Mouse (Mus musculus) adrenal gland, postnatal 4 days (tissue): ENCODE results near the gene Numb. TPM values are rescaled to one million over a fixed set of nuclear protein-coding genes. Genes with fewer than 3 reads are reported as not detected.
"Not testable (repeated sequence)": the region's sequence is repeated elsewhere in the genome, so short reads cannot be mapped to it uniquely, and the experiment has no call there.

Experiments used
- DNase-seq, 2 experiments: peaks; one replicate each; pipeline ENCODE4 v3.0.0; 2021 to 2022; ENCODE audit warnings: low spot score in 2 of 2, mixed read lengths in 2 of 2
- long read RNA-seq, 2 experiments: library from polyadenylated mRNA; stranded (forward); transcript quantifications; one replicate each; pipeline ENCODE4 v2.0.0; 2021
- total RNA-seq, 2 experiments: library from RNA; stranded (reverse); gene quantifications; 2 replicates each; pipeline ENCODE4 v1.2.3; 2021

The Numb gene
- total RNA-seq, result 10 to 100 TPM; 46.9 to 48.3 TPM
- long read RNA-seq, experiment 1, transcript Numb-204 (11 exons, 3,549 nt), result major isoform, 9 of 18 reads
- long read RNA-seq, experiment 1, partial matches to known transcripts, result 0 of 18 reads
- long read RNA-seq, experiment 1, other reads (novel, unspliced or antisense), result 9 of 18 reads
- long read RNA-seq, experiment 2, transcript Numb-204 (11 exons, 3,549 nt), result major isoform, 9 of 39 reads
- long read RNA-seq, experiment 2, partial matches to known transcripts, result 20 of 39 reads
- long read RNA-seq, experiment 2, other reads (novel, unspliced or antisense), result 10 of 39 reads

DNA sequence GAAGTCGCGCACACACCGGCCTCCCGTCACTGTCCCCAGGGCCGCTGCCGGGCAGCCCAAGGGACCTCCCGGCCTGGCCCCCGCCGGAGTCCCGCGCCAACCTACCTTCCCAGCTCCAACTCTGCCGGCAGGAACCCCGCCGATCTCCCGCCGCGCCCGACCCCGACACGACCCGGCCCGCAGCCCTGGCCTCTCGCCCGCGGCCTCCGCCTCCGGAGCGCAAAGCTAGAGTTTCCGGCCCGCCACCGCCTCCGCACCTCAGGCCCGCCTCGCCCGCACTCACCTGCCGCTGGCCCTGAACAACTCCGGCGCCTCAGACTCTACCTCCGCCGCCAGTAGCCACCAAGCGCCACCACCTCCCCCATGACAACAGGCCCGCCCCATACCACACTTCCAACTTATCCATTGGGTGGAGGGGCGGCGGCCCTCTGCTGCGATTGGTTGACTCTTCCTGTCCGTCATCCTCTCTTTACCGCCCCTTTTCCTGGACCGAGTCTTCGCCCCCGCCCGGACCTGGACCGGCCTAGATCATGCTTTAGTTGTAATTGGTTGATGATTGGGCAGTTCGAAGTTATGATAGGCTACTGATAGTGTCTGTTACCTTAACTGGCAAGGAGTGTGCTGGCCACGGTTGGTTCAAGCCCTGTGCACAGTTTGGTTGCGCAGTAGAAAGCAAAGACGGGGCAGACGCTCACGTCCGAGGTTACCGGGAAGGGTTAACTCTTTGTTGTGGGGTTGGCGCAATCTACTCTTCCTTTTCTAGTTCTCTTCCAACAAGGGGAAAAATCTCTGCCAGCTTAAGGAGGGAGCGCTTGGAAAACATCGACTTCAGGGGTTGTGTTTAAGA lies at the start of gene Numb:
Gene Numb, minus strand, starts transcription at position 400 of the 847 bp plus-strand sequence.
- DNase-seq, result peak; percentile 85 to 94

GRCm38 (mm10) chr12:83965235-83965634 lies 43.5 kb upstream of the Numb start:
- no peak for DNase-seq

- DNase-seq, result no peak
Observed at GRCm38 (mm10) chr12:83958278-83958677, 36.5 kb upstream of the Numb start.

GRCm38 (mm10) chr12:83951711-83952575 lies 30.2 kb upstream of the Numb start:
- DNase-seq, result no peak

GRCm38 (mm10) chr12:83950840-83951701 lies 29.3 kb upstream of the Numb start:
- peak; percentile 9 to 18 for DNase-seq

DNA sequence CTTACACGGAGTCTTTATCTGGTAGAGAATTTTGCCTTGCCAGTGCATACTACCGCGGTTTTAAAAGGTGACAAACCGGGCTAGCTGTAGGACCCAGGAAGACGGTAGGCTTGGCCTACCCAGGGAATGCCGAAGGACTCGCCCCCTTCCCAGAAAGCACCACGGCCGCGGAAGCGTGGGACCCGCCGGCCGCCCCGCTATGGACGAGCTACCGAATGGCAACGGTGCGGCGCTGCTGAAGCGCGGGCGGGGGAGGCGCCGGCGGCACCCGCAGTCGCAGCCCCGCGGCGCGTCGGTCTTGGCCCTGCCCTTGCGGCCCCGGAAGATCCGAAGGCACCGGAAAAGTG lies 28.7 kb upstream of the Numb start, which contains the start of gene Riox1:
Gene Riox1, plus strand, starts transcription at position 116 of the 347 bp plus-strand sequence.
- DNase-seq, result peak; percentile 49 to 69

- no peak for DNase-seq
Observed at GRCm38 (mm10) chr12:83949776-83950492, 28.2 kb upstream of the Numb start.

GRCm38 (mm10) chr12:83949043-83949442 lies 27.3 kb upstream of the Numb start:
- DNase-seq, result no peak

GRCm38 (mm10) chr12:83947260-83947811 lies 25.6 kb upstream of the Numb start:
- DNase-seq, result no peak

DNA sequence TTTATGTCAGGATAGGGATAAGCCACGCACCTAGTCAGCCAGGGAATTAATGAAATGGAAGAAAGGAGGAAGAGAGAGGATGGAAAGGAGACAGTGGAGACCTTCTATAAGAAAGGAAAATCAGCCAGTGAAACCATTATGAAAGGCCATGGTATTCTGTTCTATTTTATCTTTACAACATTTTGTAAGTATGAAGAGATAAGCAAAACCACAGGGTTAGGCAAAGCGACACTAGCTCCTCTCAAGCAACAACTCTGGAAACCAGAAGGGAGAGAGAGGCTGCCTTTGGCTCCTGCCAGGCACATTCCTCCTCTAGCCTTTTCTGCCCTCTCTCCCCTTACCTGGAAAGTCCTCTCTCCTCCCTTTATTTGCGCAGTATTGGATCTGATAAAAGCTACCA lies 20.2 kb upstream of the Numb start:
- no peak for DNase-seq

DNA sequence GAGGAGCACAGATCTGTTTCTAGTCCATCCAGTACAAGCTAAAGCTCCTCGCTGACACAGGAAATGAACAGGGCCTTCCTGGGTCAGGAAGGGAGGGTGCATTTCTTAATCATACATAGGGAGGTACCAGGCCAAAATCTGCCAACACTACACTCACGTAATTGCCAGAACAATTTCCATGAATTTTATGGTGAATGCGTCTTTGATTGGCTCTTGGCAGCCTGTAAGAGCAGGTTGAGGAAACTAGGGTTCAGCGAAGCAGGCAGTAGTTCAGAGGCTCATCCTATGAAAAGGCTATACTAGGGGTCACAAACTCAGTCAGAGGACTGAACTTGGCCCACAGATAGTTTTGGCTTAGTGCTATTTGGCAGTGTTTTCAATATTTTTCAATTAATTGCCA lies 18.3 kb upstream of the Numb start:
- DNase-seq, result no peak

GRCm38 (mm10) chr12:83939332-83939731 lies 17.6 kb upstream of the Numb start:
- no peak for DNase-seq

- DNase-seq, result not testable (repeated sequence)
Observed at GRCm38 (mm10) chr12:83938592-83938991, 16.9 kb upstream of the Numb start.

DNA sequence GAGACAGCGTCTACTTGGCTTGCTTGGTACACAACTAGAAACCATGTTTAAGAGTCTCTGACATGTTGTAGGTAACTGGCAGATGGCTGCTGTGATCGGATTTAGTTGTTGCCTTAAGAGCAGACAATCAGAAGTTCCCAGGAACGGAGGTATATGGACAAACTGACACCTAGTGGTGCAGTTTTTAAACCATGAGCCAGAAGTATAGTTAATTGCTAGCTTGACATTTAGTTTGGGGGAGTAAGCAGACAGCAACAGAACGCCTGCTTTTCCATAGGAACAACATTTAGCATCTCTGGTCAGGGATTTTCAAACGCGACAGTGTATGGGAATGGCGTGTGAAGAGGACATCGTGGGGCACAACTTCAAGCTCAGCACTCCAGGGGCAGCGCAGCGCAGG lies 15.9 kb upstream of the Numb start:
- no peak for DNase-seq

DNA sequence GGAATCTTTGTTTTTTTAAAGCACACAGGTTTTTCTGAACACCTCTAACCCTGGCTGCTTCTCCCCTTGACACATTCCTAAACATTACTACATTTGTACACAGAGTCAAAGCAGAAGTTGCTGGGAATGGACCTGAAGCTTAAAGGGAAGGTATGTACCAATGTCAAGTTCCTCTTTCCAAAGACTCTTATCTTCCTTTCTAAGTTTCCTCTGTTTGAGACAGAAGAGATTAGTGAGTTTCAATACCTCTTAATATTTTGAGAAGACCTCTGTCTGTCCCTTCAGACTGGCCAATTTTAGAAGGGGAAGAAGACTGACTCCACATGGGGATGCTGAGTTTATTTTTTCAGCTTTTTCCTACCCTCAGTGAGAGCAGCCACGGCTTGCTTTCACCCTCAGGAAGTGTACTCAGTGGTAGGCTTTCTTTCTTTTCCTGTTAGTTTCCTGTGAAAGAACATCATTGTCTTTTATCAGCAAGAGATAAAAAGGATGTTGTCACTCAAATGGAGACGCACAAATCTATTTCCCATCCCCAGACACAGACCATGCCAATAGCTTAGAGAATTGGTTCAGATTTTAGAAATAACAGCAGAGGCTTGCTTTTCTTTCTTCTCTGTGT lies 7.6 kb upstream of the Numb start:
- no peak for DNase-seq

DNA sequence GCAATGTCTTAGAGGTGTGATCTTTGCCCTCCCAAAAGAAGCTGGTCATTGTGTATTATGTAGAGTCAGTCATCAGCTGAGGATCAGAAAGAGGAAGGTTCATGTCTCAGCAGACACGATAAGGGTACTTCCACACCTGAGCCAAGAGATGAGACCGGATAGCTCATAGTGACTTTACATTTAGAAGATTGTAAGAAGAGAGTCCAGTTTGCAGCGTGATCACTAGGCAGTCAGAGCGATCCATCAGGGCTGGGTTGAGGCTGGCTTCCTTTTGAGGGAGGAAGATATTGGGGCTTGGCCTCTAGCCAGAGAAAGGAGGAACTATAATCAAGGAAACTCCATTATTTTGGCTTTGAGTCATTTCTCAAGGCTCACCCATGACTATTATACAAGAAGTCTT lies 6.0 kb upstream of the Numb start:
- DNase-seq, result no peak

DNA sequence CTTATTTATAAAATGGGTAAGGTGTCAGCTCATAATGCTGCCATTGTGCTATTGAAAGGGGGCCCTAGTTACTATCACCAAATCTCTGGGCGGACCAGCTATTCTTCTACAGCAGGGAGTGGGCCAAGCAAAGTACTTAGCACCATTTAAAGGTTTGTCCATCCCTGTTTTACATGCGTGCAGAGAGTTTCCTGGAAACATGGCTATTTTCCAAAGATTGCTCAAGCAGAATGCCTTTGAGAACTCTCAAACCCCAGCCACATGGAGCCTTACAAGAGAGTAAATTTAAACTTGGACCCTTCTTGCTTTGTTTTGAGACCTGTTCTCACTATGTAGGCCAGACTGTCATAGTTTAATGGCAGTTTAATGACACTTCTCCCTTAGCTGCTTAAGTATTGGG lies 4.3 kb upstream of the Numb start:
- no peak for DNase-seq

DNA sequence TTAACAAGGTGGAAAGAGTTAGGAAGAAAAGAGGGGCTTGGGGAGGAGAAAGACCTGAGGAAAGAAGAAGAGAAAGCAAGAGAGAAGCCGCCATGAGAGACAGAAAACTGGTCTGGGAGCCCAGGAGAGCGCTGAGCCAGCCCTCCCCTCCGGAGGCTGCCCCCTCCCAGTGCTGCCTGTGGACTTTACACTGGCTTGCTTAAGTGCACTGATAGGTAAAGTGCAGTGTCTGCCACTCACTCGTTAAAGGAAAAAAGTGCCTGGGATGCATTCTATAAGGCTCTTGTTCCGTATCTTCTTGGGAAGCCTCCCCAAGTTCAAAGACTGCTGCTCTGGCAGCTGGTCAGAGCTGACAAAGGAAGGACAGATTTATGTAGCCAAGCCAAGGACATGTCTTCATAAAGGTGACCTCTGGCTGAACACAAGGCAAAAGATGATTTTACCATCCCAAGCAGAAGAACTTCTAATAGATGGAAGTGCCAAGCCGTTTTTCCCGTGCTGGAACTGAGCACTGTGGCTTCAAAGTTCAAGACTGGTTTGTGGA lies 3.5 kb upstream of the Numb start:
- DNase-seq, result no peak

- no peak for DNase-seq
Observed at GRCm38 (mm10) chr12:83924332-83924731, 2.6 kb upstream of the Numb start.
